Mouse (Mus musculus) kidney, embryonic 15.5 days (tissue): ENCODE measurements at regions not wholly inside any gene's neighbourhood (a gene's known extent, or its start where the extent isn't known, plus 50 kb on each side); places are given as distances from the start of the nearest gene placed in this dataset.
A peak's percentile ranks its signal among the peaks of the same experiment; 100 is the strongest.

Experiments used
- ATAC-seq: fragments of 200-750 bp; cut with Nextera tagmentation; replicated peaks from 2 replicates; pipeline ENCODE4 v1.8.0; 2017; ENCODE audit warnings: moderate TSS enrichment; ENCODE audit not compliant: low FRiP score
- H3K27ac ChIP-seq: fragments of 300-500 bp; sonication (generic); 2 replicates; pipeline ENCODE4 v1.5.1; 2015; ENCODE audit warnings: mild to moderate bottlenecking, inconsistent platforms
- H3K27me3 ChIP-seq: fragments of 300-500 bp; sonication (generic); 2 replicates; pipeline ENCODE4 v1.6.1; 2015; ENCODE audit warnings: inconsistent platforms
- H3K36me3 ChIP-seq: fragments of 300-500 bp; sonication (generic); 2 replicates; pipeline ENCODE4 v1.6.1; 2015; ENCODE audit warnings: inconsistent platforms
- H3K4me1 ChIP-seq: fragments of 300-500 bp; sonication (generic); 2 replicates; pipeline ENCODE4 v1.6.1; 2015; ENCODE audit warnings: inconsistent platforms
- H3K4me2 ChIP-seq: fragments of 300-500 bp; sonication (generic); 2 replicates; pipeline ENCODE4 v1.6.1; 2015; ENCODE audit warnings: moderate library complexity, mild to moderate bottlenecking, inconsistent platforms
- H3K4me3 ChIP-seq: fragments of 300-500 bp; sonication (generic); replicated peaks from 2 replicates; pipeline ENCODE4 v1.5.1; 2015; ENCODE audit warnings: mild to moderate bottlenecking, inconsistent platforms
- H3K9ac ChIP-seq: fragments of 300-500 bp; sonication (generic); 2 replicates; pipeline ENCODE4 v1.6.1; 2015; ENCODE audit warnings: mild to moderate bottlenecking, inconsistent platforms
- H3K9me3 ChIP-seq: fragments of 300-500 bp; sonication (generic); replicated peaks from 2 replicates; pipeline ENCODE4 v1.6.1; 2016; ENCODE audit warnings: inconsistent platforms
- WGBS: fragments of 180-500 bp; shearing (Covaris S2); methylation state at CpG from one replicate; pipeline ENCODE4 v1.1.7; 2015; ENCODE audit warnings: mixed read lengths; 5-methylcytosine and 5-hydroxymethylcytosine counted together

- Histone ChIP-seq H3K27me3 (no peaks in the 10 kb centered on the region), H3K9me3 (no peaks in the 10 kb centered on the region), H3K4me1 (no peaks in the 10 kb centered on the region), H3K4me2 (no peak overlapping the region), H3K4me3 (no peak overlapping the region), H3K27ac (no peak overlapping the region), H3K36me3 (no peaks in the 10 kb centered on the region), H3K9ac (no peak overlapping the region)
- 88% methylated on average over 1 of the region's 1 CpGs for WGBS
- no peak for ATAC-seq
These were observed 2188.8 kb downstream of the 9330182O14Rik start for GRCm38 (mm10) chr15:42322940-42323339.

GRCm38 (mm10) chr15:42325221-42325620 is 2191.1 kb downstream of the 9330182O14Rik start:
- Histone ChIP-seq H3K4me2 (no peak overlapping the region), H3K27me3 (no peaks in the 10 kb centered on the region), H3K36me3 (no peaks in the 10 kb centered on the region), H3K9ac (no peak overlapping the region), H3K27ac (no peak overlapping the region), H3K4me3 (no peak overlapping the region), H3K9me3 (no peaks in the 10 kb centered on the region), H3K4me1 (no peaks in the 10 kb centered on the region)
- ATAC-seq: no peak
- 79% methylated on average over 4 of the region's 4 CpGs for WGBS

DNA sequence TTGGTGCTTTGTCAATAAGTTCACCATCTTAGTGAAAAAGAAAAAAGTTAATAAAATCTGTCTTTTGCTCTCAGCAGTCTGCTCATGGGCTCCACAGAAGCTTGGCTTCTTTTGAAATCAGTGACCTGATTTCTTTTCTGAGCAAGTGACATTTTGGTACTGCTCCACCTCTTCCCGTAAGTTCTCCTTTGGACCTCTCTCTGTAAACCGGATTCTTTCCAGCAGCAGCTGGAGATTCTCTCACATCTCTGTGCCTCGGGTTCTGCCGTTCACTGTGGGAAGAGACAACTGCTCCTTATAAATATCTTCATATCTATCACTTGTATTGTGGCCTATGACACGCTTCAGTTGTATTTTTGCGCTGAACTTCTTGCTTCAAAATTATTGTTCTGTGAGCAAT is 2194.4 kb downstream of the 9330182O14Rik start:
- H3K27me3 ChIP-seq: no peaks in the 10 kb centered on the region
- no peak overlapping the region for H3K9ac ChIP-seq
- H3K4me3 ChIP-seq: no peak overlapping the region
- no peaks in the 10 kb centered on the region for H3K9me3 ChIP-seq
- ATAC-seq: no peak
- no peaks in the 10 kb centered on the region for H3K4me1 ChIP-seq
- H3K36me3 ChIP-seq: no peaks in the 10 kb centered on the region
- WGBS: 82% methylated on average over 6 of the region's 6 CpGs
- no peak overlapping the region for H3K4me2 ChIP-seq
- no peak overlapping the region for H3K27ac ChIP-seq

DNA sequence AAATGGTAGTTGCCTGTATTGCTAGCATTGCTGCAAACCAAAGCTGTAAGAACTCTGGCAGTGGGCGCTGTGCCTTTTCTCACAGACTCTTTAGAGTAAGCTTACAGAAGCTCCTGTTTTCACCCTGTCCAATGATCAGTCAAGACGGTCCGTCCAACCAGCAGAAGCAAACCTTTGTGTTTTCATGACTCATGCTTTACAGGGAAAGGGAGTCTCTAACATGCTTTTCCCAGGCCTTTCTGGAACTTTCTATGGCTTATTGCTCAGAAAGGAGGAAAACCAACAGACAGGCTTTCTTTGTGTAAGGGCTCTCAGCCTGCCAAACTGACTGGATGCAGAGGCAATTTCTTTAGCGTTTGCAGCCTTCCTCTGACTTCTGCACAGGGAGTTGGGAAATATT is 2195.6 kb downstream of the 9330182O14Rik start:
- no peak overlapping the region for H3K9ac ChIP-seq

GRCm38 (mm10) chr15:42333642-42334041 is 2199.5 kb downstream of the 9330182O14Rik start:
- no peaks in the 10 kb centered on the region for H3K27me3 ChIP-seq
- no peak overlapping the region for H3K9ac ChIP-seq
- H3K4me2 ChIP-seq: no peak overlapping the region
- 90% methylated on average over 6 of the region's 6 CpGs for WGBS
- H3K4me1 ChIP-seq: no peaks in the 10 kb centered on the region
- no peak for ATAC-seq
- H3K4me3 ChIP-seq: no peak overlapping the region
- H3K27ac ChIP-seq: no peak overlapping the region
- H3K36me3 ChIP-seq: no peaks in the 10 kb centered on the region
- H3K9me3 ChIP-seq: no peaks in the 10 kb centered on the region

More for the DNA sequence above, 2195.6 kb downstream of the 9330182O14Rik start:
- H3K36me3 ChIP-seq: no peaks in the 10 kb centered on the region
- no peaks in the 10 kb centered on the region for H3K27me3 ChIP-seq
- H3K4me3 ChIP-seq: no peak overlapping the region
- ATAC-seq: no peak; the same call in 1 of the 2 replicates
- H3K9me3 ChIP-seq: no peaks in the 10 kb centered on the region
- WGBS: 52% methylated on average over 4 of the region's 4 CpGs
- H3K4me2 ChIP-seq: no peak overlapping the region
- H3K27ac ChIP-seq: 0 out of 2 replicates have a peak overlapping the region, but pooled peaks have one; percentile 18
- no peaks in the 10 kb centered on the region for H3K4me1 ChIP-seq

GRCm38 (mm10) chr15:42346131-42346530 is 2212.0 kb downstream of the 9330182O14Rik start:
- Histone ChIP-seq H3K36me3 (no peaks in the 10 kb centered on the region), H3K27me3 (no peaks in the 10 kb centered on the region), H3K27ac (no peak overlapping the region), H3K4me2 (no peak overlapping the region), H3K9me3 (no peaks in the 10 kb centered on the region), H3K9ac (no peak overlapping the region), H3K4me1 (no peaks in the 10 kb centered on the region), H3K4me3 (no peak overlapping the region)
- 90% methylated on average over 3 of the region's 3 CpGs for WGBS
- no peak for ATAC-seq

DNA sequence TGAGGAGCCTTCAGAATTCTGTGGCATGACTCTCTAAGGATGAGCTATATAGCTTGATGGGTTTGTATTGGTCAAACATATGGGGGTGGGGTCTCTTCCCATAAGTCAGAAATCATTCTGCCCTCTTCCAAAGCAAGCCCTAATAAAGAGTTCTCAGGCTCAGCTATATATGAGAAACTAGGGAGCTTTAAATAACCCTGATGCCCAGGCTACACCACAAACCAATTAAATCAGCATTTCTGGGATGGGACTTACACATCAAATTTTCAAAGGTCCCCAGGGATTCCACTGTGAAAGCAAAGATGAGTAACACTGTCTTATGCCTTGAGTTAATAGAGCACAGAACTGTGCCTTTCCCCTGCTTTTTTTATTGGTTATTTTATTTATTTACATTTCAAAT is 2227.7 kb downstream of the 9330182O14Rik start:
- no peak for ATAC-seq
- no peak overlapping the region for H3K27ac ChIP-seq
- H3K9ac ChIP-seq: no peak overlapping the region
- no peak overlapping the region for H3K4me3 ChIP-seq
- H3K36me3 ChIP-seq: no peaks in the 10 kb centered on the region
- H3K4me2 ChIP-seq: no peak overlapping the region
- no peaks in the 10 kb centered on the region for H3K9me3 ChIP-seq
- H3K4me1 ChIP-seq: no peaks in the 10 kb centered on the region
- no peaks in the 10 kb centered on the region for H3K27me3 ChIP-seq

- Histone ChIP-seq H3K9ac (no peak overlapping the region), H3K36me3 (no peaks in the 10 kb centered on the region), H3K27ac (no peak overlapping the region), H3K4me2 (no peak overlapping the region), H3K27me3 (no peaks in the 10 kb centered on the region), H3K4me1 (no peaks in the 10 kb centered on the region), H3K4me3 (no peak overlapping the region), H3K9me3 (no peaks in the 10 kb centered on the region)
- no peak for ATAC-seq
- WGBS: 88% methylated on average over 1 of the region's 1 CpGs
These were observed 2230.8 kb downstream of the 9330182O14Rik start for GRCm38 (mm10) chr15:42364979-42365378.

DNA sequence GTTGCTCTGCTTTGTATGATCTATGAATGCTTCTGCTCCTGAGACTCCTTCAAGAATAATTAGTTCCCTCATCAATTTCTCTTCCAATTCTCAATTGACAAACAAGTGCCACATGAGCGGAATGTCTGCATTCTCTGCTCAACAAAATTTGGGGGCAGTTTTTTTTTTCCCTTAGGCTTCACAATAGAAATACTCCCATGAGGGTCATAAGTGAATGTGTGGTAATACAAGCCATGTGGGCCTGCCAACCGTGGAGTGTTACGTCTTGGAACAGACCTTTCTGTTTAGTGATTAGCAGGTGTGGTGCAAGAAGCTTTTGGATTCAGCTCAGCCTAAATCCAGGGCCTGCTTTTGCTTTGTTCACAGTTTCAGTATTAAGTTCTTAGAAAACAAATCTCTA is 2232.6 kb downstream of the 9330182O14Rik start:
- H3K4me3 ChIP-seq: no peak overlapping the region
- no peak overlapping the region for H3K4me2 ChIP-seq
- no peak overlapping the region for H3K9ac ChIP-seq
- ATAC-seq: no peak
- no peaks in the 10 kb centered on the region for H3K9me3 ChIP-seq
- 63% methylated on average over 3 of the region's 3 CpGs for WGBS
- H3K27me3 ChIP-seq: no peaks in the 10 kb centered on the region
- no peaks in the 10 kb centered on the region for H3K36me3 ChIP-seq
- H3K27ac ChIP-seq: no peak overlapping the region
- H3K4me1 ChIP-seq: no peaks in the 10 kb centered on the region

DNA sequence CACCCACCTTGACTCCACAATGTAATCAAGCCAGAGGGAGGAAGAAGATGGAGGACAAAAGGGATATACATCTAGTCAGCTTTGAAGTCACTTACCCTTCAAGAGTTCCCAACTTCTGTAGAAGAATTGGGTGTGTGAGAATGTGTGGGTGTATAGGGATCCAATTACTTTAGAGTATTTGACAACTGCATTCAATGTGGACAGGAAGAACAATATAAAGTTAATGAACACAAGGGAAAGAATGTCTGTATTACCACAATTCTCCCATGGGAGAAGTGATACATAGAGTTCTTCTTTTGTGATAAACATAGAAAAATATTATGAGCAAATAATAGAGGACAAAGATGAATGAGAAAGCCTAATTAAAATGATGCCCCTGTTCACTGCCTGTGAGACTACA is 2235.4 kb downstream of the 9330182O14Rik start:
- Histone ChIP-seq H3K4me2 (no peak overlapping the region), H3K27ac (no peak overlapping the region), H3K4me3 (no peak overlapping the region), H3K9me3 (no peaks in the 10 kb centered on the region), H3K36me3 (no peaks in the 10 kb centered on the region), H3K4me1 (peaks cover 7% of the 10 kb centered on the region; the same call in 1 of the 2 replicates), H3K9ac (no peak overlapping the region), H3K27me3 (no peaks in the 10 kb centered on the region)
- ATAC-seq: no peak

GRCm38 (mm10) chr15:42370044-42370443 is 2235.9 kb downstream of the 9330182O14Rik start:
- ATAC-seq: no peak
- Histone ChIP-seq H3K4me3 (no peak overlapping the region), H3K27ac (no peak overlapping the region), H3K4me1 (peaks cover 7% of the 10 kb centered on the region; the same call in 1 of the 2 replicates), H3K4me2 (no peak overlapping the region), H3K27me3 (no peaks in the 10 kb centered on the region), H3K9me3 (no peaks in the 10 kb centered on the region), H3K9ac (no peak overlapping the region), H3K36me3 (no peaks in the 10 kb centered on the region)
- WGBS: 27% methylated on average over 1 of the region's 1 CpGs

GRCm38 (mm10) chr15:42372704-42373286 is 2238.6 kb downstream of the 9330182O14Rik start:
- Histone ChIP-seq H3K4me2 (no peak overlapping the region), H3K9ac (no peak overlapping the region), H3K36me3 (no peaks in the 10 kb centered on the region), H3K9me3 (no peaks in the 10 kb centered on the region), H3K4me1 (peaks cover 7% of the 10 kb centered on the region; the same call in 1 of the 2 replicates), H3K4me3 (no peak overlapping the region), H3K27me3 (no peaks in the 10 kb centered on the region), H3K27ac (0 out of 2 replicates have a peak overlapping the region, but pooled peaks have one; percentile 7)
- ATAC-seq: peak; percentile 91
- WGBS: 77% methylated on average over 2 of the region's 2 CpGs
